Mouse (Mus musculus) cerebellum, postnatal 14 days (tissue): Measurements from ENCODE around the gene Idh1.
A peak's percentile ranks its signal among the peaks of the same experiment; 100 is the strongest.
"Not testable (repeated sequence)": the region's sequence is repeated elsewhere in the genome, so short reads cannot be mapped to it uniquely, and the experiment has no call there.

Source experiments
- DNase-seq, 2 experiments: peaks; one replicate each; pipeline ENCODE4 v3.0.0; 2021; ENCODE audit warnings: mixed read lengths in 2 of 2

Gene Idh1

DNA sequence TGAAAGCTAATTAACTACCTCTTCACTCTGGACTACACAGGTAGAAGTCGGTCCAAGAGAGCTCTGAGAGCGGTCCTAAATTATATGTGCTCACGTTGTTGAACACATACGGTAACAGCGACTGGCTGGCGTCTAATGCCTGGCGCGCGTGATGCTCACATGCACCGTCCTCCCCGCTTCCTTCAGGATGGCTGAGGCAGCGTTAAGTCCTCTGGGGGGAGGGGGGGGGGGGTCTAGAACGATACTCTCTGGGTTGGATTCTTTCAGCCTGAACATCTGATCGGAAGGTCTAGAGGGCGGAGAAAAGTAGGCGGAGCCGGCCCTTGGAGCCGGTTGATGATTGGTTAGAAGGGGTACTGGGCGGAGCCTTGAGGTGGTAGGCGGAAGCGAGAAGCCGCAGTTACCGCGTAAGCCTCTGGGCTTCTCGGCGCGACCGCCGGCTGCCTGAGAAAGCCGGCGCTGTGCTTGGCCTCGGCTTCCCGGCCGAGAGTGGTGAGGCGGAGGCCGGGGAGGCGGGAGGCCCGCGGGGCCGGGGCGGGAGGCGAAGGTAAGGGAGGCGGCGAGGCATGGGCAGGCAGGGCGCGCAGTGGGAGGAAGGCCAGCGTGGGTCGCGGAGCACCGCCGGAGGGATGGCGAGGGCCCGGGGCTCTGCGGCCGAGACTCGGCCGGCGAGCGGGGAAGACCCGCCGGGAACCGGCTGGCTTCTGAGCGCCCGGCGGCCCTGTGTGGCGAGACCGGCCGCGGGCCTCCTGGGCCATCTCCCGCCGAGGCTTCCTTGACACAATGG, at the start of gene Idh1, which contains the start of gene Pikfyve:
TSS of gene Idh1 (minus strand) at position 214 of the 787 bp plus-strand sequence.
TSS of gene Pikfyve (plus strand) at position 397 of the 787 bp plus-strand sequence.
- peak; percentile 98 for DNase-seq

DNA sequence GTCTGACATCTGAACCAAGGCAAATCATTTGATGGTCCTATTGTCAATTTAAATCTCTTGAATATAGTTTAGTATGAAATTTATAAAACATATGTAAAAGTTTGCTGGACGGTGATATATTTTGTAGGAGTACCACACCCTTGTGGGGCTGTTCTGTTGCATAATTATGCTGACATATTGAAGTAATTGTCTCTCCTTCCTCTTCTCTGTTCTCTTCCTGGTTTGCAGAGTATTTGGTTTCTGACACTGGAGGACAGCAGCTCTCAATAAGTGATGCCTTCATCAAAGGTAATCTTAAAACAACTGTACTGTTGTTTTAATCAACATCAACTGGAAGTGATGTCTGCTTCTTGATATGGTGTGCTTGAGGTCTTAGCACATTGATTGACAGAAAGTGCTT, 44.3 kb upstream of the Idh1 start:
- DNase-seq, result no peak

DNA sequence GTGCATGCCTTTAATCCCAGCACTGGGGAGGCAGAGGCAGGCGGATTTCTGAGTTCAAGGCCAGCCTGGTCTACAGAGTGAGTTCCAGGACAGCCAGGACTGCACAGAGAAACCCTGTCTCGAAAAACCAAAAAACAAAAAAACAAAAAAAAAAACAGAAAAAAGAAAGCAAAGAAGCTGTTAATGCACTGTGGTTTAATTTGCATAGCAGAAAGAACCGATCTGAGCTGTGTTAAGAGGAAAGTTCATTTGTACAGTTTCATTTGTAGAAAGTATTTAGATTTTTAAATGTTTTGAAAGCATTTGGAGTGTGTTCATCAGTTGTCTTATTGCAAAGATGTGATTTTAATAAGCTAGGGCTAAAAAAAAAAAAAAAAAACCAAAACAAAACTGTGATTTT, 43.5 kb upstream of the Idh1 start:
- DNase-seq, result not testable (repeated sequence)

DNA sequence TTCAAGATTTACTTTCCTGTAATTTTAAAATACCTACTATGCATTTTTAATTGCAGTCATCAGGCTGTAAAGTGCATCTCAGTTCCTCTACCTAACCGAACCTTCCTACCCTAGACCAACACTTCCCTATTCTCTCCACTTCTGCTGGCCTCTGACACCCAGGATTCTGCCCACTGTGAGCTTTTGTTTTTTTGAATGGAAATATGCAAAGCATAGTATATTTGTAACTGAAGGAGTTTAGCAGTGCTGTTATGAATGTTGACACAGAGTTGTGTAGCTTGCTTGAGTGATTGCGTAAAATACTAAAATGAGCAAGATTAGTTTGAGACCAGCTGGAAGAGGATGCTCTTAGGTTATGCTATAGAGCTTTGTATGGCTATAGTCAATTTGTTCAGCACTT, 41.4 kb upstream of the Idh1 start:
- no peak for DNase-seq

DNA sequence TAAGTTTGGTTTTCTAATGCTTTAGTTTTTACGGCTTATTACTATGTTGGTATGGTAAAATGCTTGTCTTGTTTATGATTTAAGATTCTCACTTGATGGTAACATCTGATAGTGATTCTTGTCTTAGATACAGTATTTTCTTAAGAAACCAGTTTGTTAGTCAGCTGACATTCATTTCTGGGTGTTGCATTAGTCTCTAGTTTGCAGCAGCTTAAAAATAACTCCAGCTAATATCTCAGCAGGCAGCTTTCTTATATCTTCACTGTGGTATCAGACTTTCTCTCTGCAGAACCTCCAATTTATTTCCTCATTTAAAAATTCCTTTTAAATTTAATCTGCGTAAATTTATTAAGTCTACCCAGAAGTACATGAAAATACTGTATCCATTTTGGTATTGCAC, 37.4 kb upstream of the Idh1 start:
- no peak for DNase-seq

DNA sequence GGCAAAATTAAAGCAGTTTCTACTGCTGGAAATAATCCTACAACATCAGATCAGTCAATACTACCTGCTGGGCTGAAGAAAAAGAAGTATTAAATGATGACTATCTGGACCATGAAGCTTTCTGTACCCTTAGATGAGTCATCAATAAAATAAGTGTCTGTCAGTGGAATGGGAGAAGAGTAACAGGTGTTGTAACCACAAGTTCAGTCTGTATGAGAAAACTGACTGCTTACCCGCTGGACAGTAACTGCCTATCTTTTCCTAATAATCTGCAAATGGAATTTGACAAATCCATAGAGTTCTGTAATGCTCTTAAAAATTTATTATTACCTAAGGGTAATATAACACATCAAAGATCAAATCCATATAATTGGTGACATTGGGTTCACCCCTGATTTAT, 31.7 kb upstream of the Idh1 start:
- no peak for DNase-seq

DNA sequence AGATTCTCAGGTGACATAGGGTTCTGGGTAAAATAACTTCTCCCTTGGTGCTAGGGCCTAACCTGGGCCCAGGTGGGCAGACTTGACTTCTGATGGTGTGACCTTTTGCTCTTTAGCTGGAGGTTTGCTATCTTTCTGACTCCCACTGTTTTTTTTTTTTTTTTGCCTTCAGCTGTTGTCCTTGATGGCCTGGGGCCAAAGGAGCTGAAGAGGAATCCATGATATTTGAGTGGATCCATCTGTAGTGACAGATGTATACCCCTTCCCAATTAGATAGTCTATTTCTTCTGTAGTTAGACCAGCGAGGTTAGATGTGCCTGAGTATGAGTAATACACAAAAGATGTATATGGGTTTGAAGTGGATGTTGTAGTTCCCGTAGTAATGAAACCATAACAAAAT, 31.3 kb upstream of the Idh1 start:
- DNase-seq, result peak; percentile 9 to 40

DNA sequence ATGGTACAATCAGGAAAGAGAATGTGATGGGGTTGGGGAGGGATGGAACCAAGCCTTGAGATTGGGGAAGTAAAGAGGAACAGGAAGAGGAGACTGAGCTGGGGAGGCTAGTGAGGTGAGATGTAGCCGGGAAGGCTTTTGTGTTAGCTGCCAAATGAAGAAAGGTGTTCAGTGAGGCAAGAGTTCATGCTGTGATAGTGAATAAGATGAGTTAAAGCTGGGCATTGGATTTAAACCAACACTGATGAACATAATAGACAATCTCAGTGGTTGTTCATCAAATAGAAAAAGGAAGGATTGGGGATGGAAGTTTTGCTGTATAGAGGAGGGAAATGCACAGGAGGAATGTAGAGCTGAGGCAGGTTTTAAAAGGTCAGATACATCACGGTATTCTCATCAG, 26.9 kb upstream of the Idh1 start:
- peak; percentile 5 to 16 for DNase-seq

DNA sequence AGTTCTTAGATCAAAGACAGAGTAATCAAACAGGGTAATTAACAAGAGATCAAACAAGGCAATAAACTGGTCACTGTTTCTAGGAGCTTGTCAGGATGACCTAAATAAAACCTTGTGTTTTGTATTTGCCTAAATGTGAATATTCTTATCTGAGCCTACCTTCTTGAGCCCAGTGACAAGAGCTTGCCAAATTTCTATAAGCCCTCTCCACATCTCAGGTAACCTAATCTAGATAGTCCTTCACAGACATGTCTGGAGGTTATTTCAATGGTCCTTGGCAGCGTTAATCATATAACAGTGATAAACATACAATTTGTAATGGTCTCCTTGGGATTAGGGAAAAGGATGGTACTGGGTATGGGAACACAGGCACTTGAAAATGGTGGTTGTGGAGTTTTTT, 18.0 kb upstream of the Idh1 start:
- no peak for DNase-seq

DNA sequence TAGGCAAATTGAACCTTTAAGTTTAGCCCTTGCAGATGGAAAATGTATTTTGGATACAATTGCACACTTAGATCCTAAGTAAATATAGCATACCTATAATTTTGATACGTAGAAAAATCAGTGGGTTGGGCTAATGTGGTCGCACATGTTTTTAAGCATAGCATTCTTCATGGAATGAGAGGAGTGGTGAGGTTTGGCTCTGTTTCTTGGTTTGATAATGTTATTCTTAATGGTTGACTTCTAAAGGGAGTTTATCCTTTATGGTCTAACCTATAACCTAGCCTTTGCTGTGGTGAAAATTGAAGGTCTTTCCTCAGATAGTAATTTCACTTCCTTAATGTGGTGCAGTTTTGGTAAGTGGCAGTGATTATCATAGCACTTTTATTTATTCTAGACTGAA, 12.6 kb upstream of the Idh1 start:
- DNase-seq, result no peak

DNA sequence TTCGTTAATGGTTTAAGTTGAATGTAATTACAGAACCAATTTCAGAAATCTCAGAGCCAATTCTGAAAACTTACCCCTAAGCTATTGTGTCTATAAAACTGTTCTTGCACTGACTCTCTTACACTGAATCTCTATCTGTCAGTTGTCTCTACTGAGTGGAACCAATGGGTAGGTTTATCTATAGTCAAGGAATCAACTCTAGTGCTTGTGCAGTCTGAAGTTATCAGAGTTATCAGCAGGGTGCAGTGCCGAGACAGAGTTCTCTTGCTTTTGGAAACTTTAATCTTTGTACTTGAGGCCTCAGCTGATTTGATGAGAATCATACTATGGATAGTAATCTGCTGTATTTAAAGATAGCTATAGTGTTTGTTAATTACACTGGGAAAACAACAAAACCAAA, 12.1 kb upstream of the Idh1 start:
- DNase-seq, result no peak

DNA sequence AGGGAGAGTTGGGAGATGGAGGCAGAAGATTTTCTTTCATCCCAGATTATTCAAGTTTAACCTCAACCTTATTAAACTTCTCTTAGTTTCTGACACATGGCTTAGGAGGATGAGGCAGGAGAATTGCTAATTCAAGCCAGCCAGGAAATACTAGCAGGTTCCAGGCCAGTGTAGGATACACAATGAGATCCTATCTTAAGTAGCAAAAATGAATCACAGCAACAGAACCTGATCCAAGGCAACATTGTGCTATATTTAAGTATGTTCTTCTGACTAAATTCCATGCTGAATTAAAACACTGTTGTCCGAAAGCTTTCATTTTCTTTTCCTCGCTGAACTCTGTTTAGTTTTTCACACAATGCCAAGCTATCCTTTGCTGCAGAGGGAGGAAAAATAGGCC, 6.9 kb upstream of the Idh1 start:
- DNase-seq, result no peak

DNA sequence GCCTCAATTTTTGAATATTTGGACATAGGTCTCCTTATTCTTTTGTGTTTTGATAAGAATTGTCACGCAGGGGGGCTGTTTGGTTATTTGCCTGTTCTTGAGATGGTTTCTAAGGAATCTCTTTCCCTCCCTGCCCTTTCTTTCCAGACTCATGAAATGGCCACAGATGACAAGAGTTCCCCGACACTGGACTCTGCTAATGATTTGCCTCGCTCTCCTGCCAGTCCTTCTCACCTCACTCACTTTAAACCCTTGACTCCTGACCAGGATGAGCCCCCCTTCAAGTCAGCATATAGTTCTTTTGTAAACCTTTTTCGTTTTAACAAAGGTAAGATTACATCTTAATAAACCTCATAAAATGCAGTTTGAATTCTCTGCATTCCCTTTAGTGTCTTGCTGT, 3.9 kb upstream of the Idh1 start:
- DNase-seq, result no peak

DNA sequence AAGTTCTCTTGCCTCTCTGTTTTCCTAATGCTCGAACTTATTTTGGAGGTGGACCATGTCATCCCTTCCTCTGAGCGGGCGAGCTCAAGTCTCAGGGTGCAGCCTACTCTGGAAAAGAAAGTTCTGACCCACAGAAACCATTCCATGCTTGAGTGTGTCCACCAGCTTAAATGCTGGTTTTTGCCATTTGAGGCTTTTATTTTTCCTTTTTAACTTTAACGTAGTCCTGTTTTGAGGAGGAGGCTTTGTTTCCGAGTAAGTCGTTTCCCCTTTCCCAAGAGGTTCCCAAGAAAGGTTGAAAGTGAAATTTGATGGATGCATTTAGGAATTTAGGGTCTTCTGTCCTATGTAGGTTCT, 752 bp upstream of the Idh1 start:
- DNase-seq, result no peak

DNA sequence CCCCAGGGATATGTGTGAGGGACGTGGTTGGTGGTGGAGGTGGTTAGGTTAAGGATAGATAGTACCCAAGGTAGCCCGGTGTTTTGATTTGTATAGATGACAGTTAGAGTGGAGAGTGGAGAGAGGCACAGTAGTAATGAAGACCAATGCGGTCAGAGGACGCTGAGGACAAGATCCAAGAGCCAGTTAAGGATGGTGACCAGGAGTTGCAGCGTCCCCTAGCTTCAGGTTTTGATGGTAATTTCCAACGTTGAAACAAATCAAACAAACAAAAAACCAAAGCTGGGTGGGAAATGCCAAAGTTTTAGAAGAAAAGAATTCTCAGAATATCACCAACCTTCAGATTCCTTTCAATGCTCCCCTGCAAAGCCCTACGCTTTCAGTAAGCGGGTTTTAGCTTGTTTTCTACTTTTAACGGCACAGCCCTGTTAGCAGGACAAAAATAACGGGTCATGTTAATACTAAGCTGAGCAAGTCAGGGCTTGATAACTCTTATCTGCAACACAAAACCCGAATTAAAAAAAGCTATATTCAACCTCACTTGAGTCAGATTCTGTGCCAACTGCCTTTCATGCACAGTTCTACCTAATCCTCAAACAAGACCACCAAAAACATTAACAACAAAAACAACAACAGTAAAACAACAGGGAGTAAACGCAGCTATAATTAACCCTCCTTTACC, 635 bp downstream of the Idh1 start:
- peak; percentile 34 to 46 for DNase-seq

DNA sequence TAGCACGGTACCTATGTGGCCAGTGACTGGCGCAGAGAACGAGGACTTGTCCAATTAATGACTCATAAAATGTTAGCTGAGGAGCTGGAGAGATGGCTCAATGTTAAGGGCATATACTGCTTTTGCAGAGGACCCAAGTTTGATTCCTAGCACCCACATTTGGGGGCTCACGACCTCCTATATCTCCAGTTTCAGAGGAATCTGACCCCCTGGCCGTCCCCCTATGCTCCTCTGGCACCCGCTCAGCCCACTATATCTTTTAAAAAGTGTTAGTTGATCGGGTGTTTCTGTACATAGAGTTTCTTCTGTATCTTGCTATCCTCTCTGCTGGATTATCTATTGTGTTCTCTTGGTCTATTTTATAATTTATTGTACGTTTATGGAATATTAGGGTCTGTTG, 1.3 kb downstream of the Idh1 start:
- DNase-seq, result peak in 1 of 2 experiments; percentile 15

DNA sequence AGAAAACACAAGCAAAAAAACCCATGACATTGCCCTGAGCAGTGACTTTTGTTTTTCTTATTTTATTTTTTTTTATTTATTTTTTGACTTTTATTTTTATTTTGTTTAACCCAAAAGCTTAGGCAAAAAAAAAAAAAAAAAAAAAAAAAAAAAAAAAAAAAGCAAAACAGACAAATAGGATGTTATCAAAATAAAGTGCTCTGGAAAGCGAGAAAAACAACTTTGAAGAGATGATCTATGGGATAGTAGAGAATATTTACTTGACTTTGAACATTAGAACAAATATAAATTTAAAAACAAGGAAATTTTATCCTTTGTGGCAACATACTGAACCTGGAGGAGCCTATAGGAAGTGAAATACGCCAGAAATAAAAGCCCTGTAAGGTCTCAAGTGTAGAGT, 2.3 kb downstream of the Idh1 start:
- no peak for DNase-seq

DNA sequence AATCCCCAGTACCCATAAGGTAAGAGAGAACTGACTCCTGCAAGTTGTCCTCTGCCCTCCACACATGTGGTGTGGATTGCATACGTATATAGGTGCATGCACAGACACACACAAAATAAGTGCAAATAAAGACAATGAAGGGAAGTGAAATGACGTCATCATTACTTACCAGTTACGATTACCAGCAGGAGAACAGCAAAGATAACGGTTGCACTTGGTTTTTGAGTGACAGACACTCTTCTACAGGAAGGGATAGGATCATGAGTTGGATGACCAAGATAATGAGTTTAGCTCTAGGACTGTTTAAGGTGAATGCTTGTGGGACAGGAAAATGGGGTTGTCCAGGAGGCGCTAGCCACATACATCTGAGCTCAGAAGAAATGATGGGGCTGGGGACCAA, 4.8 kb downstream of the Idh1 start:
- no peak for DNase-seq

DNA sequence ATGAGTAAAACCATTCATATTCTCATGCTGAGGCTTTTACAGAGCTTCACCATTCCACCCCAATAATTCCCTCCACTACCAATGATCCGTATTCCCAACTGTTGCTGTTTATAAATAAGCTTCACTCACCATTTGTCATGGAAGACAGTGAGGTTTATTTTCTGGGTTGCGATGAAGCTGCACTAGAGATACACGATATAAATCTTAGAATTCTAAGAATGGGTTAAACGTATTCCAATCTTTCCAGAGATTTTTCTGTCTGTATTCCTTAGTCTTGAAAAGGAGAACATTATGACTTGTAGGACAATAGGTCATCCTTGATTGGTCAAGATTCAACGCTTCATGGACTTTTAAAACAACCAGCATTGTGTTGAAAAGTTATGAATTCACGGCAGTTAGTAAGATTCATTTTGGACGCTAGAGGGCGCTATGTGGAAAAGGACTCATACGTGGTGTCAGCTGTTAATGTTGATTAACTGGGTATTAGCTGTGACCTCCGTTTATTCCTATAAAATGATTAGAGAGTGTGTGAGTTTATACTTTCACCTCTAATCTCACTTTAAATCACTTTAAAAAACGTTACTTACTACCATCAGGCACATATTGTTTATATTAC, 6.6 kb downstream of the Idh1 start:
- peak; percentile 86 for DNase-seq

DNA sequence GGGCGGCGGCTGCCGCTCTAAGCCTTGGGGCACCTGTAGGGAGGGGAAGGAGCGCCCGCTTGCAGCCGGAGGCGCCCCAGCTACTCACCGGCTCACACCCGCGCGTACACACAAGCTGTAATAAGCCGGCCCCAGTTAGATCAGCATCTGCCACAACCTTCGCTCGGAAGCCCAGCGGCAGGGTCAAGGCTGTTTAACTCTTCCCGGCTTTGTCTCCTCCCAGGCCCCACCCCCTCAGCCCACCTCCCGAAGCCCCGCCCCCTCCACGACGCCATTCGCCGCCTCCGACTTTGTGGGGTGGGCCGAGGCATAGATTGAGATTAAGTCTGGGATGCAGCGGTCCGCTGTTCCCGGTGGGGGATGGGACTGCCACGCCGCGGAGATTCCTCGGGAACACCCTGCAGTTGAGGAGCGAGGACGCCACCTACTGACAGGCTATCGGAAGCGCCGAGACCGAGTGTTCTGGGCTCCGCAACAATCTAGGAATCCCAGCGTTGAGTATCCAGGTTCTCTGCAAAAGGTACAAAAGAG, 7.3 kb downstream of the Idh1 start:
- DNase-seq, result peak; percentile 99

DNA sequence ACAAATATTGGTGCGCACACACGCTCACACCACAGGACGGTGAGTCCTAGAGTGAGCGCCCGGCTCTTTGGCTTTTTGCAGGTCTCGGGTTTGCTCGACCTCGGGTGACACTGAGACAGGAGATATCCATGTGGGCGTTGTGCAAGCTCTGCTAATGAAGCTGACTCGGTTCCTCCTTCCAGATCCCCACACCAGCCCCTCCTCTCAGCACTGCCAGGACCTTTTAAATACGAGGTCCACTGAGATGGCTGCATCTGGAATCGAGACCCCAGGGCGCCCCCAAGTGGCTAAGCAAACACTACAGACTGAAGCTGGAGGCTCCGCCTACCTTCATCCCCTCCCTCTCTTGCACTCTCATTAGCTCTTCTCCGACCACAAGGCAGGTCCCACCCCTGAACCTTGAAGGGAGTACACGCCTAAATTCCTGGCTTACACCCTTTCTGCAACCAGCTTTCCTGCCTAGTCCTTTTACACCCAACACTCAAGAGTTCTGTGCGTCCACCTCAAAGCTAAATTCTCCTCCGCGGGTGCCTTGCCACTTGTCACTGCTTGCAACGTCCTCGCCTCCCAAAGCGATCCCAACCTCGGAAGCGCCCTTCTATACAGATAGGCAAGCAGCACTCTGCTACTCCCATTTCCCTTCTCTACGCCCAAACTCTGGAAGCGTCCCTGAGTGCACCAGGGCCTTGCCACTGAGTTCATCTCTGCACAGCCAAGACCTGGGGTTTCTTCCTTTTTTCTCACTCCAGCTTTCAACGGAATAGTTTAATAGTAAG, 8.0 kb downstream of the Idh1 start:
- peak; percentile 92 to 93 for DNase-seq

DNA sequence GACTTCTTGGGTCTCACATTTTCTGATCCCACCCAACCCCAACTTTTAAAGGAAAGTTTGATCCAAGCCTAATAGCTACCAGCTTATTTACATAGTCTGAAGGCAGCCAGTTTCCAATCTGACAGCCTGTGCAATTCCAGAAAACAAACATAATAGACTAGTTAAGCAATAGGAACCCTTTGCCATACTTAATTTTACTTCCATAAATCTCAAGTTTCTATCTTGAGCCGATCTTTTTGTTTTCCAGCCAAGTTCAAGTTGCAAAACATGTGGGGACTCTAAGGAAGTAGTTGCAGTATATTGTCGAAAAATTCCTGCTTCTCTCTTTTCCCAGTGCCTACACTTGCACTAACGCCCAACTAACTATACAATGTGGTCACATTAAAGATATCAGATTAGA, 8.8 kb downstream of the Idh1 start:
- DNase-seq, result no peak

DNA sequence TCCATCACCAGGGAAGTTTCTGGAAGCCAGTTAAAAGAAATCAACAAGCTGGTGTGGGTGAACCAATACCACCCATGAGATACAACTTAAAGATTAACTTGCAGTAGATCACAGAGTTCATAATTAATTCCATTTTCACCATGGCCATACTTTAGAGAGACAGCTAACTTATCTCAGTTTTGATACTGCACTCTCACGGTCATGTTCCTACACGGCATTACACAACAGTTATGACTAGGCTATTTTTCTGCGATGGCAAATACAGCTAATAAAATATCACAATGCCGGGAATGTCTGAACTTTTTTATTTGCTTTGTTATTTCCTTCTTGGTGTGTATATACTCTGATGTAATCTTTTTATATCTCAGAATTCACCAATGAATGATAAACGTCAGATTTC, 9.4 kb downstream of the Idh1 start:
- no peak for DNase-seq
